Mouse (Mus musculus) kidney, adult 2 months (tissue): ENCODE data around the gene Tfr2. TPM values are rescaled to one million over a fixed set of nuclear protein-coding genes. Genes with fewer than 3 reads are reported as not detected.

Source experiments
- DNase-seq: peaks from one replicate; pipeline ENCODE4 v3.0.0; 2021
- H3K27ac ChIP-seq: fragments of 200-500 bp; 2 replicates; pipeline ENCODE4 v1.5.1; 2012; ENCODE audit warnings: low read depth, low read length, control low read depth, inconsistent platforms; ENCODE audit not compliant: insufficient read depth
- H3K27me3 ChIP-seq: fragments of 200-500 bp; replicated peaks from 2 replicates; pipeline ENCODE4 v1.6.1; 2012; ENCODE audit warnings: mild to moderate bottlenecking, moderate library complexity, low read length, inconsistent platforms; ENCODE audit not compliant: control insufficient read depth, insufficient read depth
- H3K36me3 ChIP-seq: fragments of 200-500 bp; 2 replicates; pipeline ENCODE4 v1.6.1; 2012; ENCODE audit warnings: mild to moderate bottlenecking, moderate library complexity, low read length, inconsistent platforms; ENCODE audit not compliant: control insufficient read depth, insufficient read depth
- H3K4me1 ChIP-seq: fragments of 200-500 bp; 2 replicates; pipeline ENCODE4 v1.6.1; 2011; ENCODE audit warnings: low read length; ENCODE audit not compliant: control insufficient read depth, insufficient read depth
- H3K4me3 ChIP-seq: fragments of 200-500 bp; 2 replicates; pipeline ENCODE4 v1.5.1; 2011; ENCODE audit warnings: mild to moderate bottlenecking, low read depth, low read length, control low read depth; ENCODE audit not compliant: insufficient read depth
- CTCF ChIP-seq: fragments of 200-500 bp; conservative IDR thresholded peaks from 2 replicates; pipeline ENCODE4 v1.5.1; 2011; ENCODE audit warnings: low read depth, mild to moderate bottlenecking, control low read depth, low read length, moderate library complexity, mixed read lengths; ENCODE audit not compliant: insufficient read depth, insufficient read length
- POLR2A ChIP-seq: fragments of 200-500 bp; IDR thresholded peaks from one replicate; pipeline ENCODE4 v1.6.1; 2011; ENCODE audit warnings: low read depth, low read length, control low read depth
- WGBS: fragments of 180-500 bp; shearing (Covaris S2); methylation state at CpG from one replicate; pipeline ENCODE4 v1.1.7; 2018; 5-methylcytosine and 5-hydroxymethylcytosine counted together
- polyA plus RNA-seq: library from polyadenylated mRNA; depleted of rRNA; stranded (reverse); fragments of >200 nt; gene quantifications from 2 replicates; pipeline ENCODE4 v1.2.3, GENCODE M21; 2012

Gene Tfr2
- polyA plus RNA-seq, 1 experiment = 1.2 TPM

- under 1% methylated on average over 41 of the region's 41 CpGs for WGBS
- H3K36me3 ChIP-seq = no peaks in the 10 kb centered on the region
- DNase-seq = peak; percentile 99
- peak within 1 kb of the TSS; percentile 78 for H3K4me3 ChIP-seq
- H3K27me3 ChIP-seq = no peaks in the 10 kb centered on the region
- TF ChIP-seq POLR2A = no peak
- no peak for TF ChIP-seq CTCF
- H3K27ac ChIP-seq = peak within 1 kb of the TSS; percentile 99
- peaks cover 11% of the 10 kb centered on the region; the same call in 1 of the 2 replicates for H3K4me1 ChIP-seq
Observed at GRCm38 (mm10) chr5:137600619-137601364, 31.2 kb downstream of the Tfr2 start, which contains the start of gene Mospd3. Gene Mospd3, minus strand, starts transcription at chr5:137601058.

GRCm38 (mm10) chr5:137601365-137601729, 31.7 kb downstream of the Tfr2 start:
- no peak for DNase-seq
- under 1% methylated on average over 22 of the region's 22 CpGs for WGBS

GRCm38 (mm10) chr5:137607860-137608653, 38.4 kb downstream of the Tfr2 start:
- H3K36me3 ChIP-seq = no peaks in the 10 kb centered on the region
- no peak overlapping the region for H3K4me3 ChIP-seq

More at GRCm38 (mm10) chr5:137601365-137601729, 31.7 kb downstream of the Tfr2 start:
- H3K4me3 ChIP-seq = peak overlapping the region; percentile 62
- H3K27ac ChIP-seq = peak overlapping the region; percentile 79
- no peaks in the 10 kb centered on the region for H3K27me3 ChIP-seq
- H3K36me3 ChIP-seq = no peaks in the 10 kb centered on the region
- peaks cover 11% of the 10 kb centered on the region; the same call in 1 of the 2 replicates for H3K4me1 ChIP-seq
- TF ChIP-seq CTCF (no peak), POLR2A (no peak)

DNA sequence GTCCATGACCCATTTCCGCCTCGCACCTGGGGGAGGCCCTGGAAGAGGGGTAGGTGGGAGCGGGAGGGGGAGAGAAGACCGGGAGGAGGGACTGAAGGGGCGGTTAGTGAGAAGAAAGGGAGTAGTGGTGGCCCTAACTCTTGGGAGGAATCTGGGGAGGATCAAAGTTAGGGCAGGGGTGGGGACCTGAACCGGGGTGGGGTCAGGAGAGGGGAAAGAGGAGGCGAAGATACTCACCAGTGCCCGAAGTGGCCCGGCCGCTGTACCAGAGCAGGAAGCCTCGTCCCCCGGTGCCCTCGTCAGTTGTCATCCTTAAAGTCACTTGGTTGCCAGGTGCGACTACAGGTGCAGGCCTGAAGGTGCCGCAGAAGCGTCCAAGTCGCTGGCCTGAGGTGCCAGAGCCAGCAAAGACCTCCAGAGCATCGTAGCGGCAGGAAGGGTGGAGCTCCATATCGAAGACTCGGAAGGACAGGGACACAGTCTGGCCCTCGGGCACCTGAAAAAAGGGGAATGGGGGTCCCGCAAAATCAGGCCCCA, 39.1 kb downstream of the Tfr2 start:
- no peak; the same call in 1 of the 2 replicates for TF ChIP-seq CTCF
- no peak for TF ChIP-seq POLR2A
- no peak overlapping the region for H3K4me3 ChIP-seq

More at GRCm38 (mm10) chr5:137607860-137608653, 38.4 kb downstream of the Tfr2 start:
- no peak for TF ChIP-seq POLR2A
- no peak for TF ChIP-seq CTCF
- Histone ChIP-seq H3K4me1 (peaks cover 8% of the 10 kb centered on the region), H3K27ac (no peak overlapping the region), H3K27me3 (no peaks in the 10 kb centered on the region)
- DNase-seq = no peak
- whole genome bisulfite sequencing = 49% methylated on average over 26 of the region's 26 CpGs

DNA sequence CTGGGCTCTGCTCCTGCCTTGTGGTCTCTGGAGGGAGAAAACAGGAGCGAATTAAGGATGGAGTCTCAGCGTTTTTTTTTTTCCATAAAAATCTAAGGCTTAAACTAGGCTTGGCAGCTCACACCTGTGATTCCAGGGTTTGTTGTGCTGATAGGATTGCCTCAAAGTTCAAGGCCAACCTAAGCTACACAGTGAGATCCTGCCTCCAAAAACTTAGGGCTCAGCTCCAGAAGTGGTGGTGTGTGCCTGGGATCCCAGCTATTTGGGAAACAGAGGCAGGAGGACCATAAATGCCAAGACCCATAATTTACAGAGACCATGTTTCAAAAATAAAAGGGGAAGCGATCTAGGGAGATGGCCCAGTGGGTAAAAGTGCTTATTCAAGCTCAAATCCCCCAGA, 39.7 kb downstream of the Tfr2 start:
- no peaks in the 10 kb centered on the region for H3K27me3 ChIP-seq
- peaks cover 14% of the 10 kb centered on the region for H3K4me1 ChIP-seq
- no peak overlapping the region for H3K27ac ChIP-seq
- no peak for DNase-seq
- WGBS = 72% methylated on average over 3 of the region's 3 CpGs
- H3K36me3 ChIP-seq = no peaks in the 10 kb centered on the region
- no peak overlapping the region for H3K4me3 ChIP-seq
- TF ChIP-seq POLR2A (no peak), CTCF (no peak)

More for the DNA sequence above, 39.1 kb downstream of the Tfr2 start:
- no peaks in the 10 kb centered on the region for H3K36me3 ChIP-seq
- peaks cover 12% of the 10 kb centered on the region for H3K4me1 ChIP-seq
- DNase-seq = no peak
- H3K27ac ChIP-seq = no peak overlapping the region
- WGBS = 30% methylated on average over 23 of the region's 23 CpGs
- H3K27me3 ChIP-seq = no peaks in the 10 kb centered on the region

DNA sequence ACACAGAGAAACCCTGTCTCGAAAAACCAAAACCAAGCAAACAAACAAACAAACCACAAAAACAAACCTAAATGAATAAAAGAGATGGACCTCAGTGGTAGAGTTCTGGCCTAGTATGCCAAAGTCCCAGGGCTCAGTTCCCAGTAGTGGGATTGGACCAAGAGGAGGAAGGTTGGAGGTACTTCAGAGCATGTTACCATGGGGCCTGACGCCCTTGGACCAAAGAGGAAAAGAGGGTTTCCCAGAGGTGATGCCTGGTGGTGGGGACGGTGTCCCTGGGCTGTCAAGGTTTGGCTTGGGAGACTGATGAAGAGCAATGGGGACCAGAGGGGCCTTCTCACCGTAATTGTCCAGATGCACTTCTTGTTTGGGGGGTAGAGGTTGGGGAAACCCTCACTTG, 40.4 kb downstream of the Tfr2 start:
- Histone ChIP-seq H3K4me3 (peak overlapping the region; percentile 49), H3K36me3 (no peaks in the 10 kb centered on the region), H3K27me3 (no peaks in the 10 kb centered on the region), H3K4me1 (peaks cover 14% of the 10 kb centered on the region), H3K27ac (peak overlapping the region; percentile 59)
- no peak for TF ChIP-seq CTCF
- TF ChIP-seq POLR2A = no peak
- no peak for DNase-seq
- WGBS = 76% methylated on average over 4 of the region's 4 CpGs
